Mouse (Mus musculus) cerebellum, postnatal 10 days (tissue): ENCODE measurements at regions not wholly inside any gene's neighbourhood (a gene's known extent, or its start where the extent isn't known, plus 50 kb on each side); places are given as distances from the start of the nearest gene placed in this dataset.

Source experiments
- DNase-seq, 2 experiments: peaks; one replicate each; pipeline ENCODE4 v3.0.0; 2021; ENCODE audit warnings: mixed read lengths in 2 of 2

DNA sequence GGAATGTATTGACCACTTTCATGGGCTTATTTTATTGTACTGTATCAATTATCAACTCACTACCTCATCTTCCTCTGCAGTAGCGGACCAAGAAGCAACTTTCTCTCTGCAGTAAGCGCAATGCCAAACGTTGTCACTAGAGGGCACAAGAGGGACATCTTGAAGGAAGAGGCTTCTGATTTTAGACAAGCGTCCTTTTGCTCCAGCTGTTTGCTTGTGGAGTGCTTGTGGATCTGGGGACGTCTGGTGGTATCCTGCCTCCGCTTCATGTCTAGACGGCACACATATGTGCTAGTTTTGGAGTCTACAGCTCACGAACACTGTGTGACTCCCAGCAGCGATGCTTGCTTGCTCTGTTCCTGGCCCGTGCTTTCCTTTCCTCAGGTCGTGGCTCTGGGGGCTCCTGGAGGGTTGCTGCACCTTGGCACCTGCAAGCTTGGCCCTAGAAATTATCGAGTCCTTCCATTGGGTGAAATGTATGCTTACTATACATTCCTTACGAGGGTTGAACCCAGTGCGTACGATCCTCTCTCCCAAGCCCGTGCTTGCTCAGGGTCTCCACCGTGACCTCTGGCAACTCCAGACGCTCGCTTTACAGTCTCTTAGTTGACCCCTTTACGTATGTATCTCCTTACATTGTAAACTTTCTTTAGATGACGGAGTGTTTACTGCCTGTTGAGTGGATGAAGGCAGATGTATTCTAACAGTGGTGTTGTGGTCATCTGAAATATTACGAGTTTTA, 92.2 kb upstream of the Kif2a start:
- peak; percentile 92 to 94 for DNase-seq

- no peak for DNase-seq
Observed at GRCm38 (mm10) chr13:107108045-107108444, 86.1 kb upstream of the Kif2a start.

DNA sequence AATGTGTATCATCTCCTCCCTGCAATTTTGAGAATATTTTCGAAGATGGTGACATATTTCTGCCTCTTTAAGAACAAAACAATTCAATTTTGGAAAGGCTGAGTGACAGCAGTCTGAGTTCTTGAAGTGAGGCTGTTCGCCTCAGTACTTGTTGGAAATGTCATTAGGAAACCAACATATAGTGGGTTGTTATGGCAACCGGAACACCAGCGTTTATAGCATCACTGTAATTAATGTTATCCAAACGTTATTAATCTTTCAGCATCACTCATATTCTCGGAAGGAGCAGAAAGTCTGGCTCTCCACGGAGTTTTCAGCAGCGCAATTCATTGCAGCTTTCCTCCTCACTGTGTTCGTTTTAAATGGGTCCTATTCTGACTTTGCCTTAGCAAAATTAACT, 85.6 kb upstream of the Kif2a start:
- no peak for DNase-seq

GRCm38 (mm10) chr13:107105510-107105909, 83.6 kb upstream of the Kif2a start:
- DNase-seq: peak; percentile 38 to 51

DNA sequence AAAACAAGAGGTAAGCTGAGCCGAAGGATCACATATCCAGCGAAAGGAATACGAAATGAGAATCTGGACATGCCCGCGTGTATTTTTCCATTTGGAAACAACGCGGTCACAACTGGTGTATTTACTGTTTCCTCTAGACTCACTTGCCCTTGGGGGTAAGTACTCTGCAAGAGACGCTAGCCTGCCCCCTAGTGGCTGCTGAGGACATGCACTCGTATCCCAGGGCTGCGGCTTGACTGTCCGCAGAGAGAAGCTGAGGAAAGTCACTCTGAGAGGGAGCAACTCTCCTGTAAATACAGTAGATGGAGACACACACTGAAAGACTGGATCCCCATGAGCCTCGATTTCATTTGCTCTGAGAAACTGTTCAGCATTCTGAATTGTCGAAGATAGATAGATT, 79.7 kb upstream of the Kif2a start:
- DNase-seq: peak; percentile 85 to 86

DNA sequence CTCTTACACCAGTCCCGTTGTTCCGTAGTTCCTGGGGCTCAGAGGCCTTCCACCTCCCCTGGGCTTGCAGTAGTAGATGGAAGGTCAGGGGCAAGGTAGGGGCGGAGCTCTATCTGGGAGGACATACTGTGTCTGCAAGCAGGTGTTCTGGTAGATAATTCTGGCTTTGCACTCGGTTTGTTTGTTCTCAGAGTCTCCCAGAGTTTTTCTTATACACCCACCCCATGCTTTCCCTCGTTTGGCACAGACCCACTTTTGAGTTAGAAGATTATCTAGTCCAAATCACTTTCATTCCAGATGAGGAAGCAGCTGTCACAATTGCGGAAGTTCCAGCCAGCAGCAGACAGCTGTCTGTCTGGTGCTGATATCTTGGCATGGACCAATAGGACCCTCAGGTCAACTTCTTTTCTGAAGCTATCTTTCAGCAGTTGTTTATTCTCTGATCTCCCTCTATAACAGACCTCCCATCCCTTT, 79.0 kb upstream of the Kif2a start:
- DNase-seq: no peak

- DNase-seq: peak in 1 of 2 experiments; percentile 9
Observed at GRCm38 (mm10) chr13:107100116-107100515, 78.2 kb upstream of the Kif2a start.

GRCm38 (mm10) chr13:107097005-107097404, 75.1 kb upstream of the Kif2a start:
- DNase-seq: no peak

DNA sequence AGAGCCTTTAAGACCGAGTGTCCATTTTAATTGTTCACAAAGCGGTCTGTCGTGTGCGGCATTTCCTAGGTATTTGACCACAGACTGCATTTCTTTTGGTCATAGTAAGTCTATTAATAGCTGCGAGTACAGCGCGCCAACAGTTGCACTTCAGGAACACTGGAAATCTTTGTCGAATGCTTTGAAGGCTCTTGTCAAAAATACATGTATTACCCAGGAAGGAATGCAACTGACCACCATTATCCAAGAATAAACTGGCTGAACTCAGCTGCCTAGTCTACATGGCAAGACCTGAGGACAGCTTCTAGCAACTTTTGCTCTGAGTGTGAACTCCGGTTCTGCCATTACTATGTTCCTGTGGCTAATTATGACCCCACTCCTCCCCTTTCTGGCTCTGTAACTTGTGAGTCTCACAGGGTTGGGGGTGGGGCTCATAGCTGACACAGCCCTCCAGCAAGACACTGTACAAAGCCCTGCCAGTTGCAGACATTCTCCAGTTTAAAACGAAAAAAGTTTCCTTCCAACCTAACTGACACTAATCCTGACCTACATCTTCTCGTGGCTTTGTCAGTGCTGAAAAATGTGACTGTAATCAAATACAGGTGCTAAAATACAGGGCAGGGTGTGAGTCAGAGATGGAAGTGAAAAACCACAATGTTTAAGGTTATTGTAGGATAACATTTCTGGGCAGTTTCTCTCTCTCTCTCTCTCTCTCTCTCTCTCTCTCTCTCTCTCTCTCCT, 73.2 kb upstream of the Kif2a start:
- no peak for DNase-seq

GRCm38 (mm10) chr13:107094487-107094886, 72.6 kb upstream of the Kif2a start:
- DNase-seq: no peak

GRCm38 (mm10) chr13:107093683-107094082, 71.8 kb upstream of the Kif2a start:
- no peak for DNase-seq

DNA sequence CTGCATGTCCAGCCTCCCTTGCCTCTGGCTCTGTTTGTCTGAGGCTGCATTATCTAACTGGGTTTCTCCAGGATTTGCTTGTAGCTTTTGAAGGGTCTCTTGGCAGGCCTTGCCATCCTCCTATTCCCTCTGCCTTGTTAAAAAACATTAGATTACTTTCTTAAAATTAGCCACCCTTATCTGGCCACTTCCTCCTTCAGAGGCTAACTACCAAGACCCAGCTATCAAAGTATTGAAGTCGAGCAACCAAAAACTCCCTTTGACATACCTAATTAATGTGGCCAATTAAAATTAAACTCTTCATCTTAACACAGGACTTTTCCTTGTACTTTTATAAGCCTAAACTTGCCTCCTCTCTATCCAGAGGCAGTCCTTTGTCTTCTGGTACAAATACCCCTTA, 66.3 kb upstream of the Kif2a start:
- DNase-seq: no peak

- no peak for DNase-seq
Observed at GRCm38 (mm10) chr13:107087355-107087754, 65.4 kb upstream of the Kif2a start.

GRCm38 (mm10) chr13:107078085-107078484, 56.2 kb upstream of the Kif2a start:
- no peak for DNase-seq

DNA sequence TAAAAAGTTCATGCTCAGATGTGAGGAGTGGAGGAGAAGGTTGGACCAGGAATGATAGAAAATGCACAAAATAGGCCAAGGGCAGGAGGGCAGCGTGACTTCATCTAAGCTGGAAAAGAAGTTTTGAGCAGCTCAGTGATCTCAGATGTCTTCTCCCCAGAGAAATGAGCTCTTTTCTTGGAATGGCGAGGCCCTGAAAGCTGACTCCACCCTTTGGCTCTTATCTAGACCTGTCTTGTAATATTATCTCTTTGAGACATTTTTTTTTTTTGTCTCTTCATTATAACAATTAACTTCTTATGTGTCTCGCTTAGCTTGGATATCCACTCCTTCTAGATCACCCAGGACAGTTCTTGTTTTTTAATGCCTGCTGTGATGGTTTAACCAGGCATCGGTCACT, 53.0 kb upstream of the Kif2a start:
- no peak for DNase-seq

DNA sequence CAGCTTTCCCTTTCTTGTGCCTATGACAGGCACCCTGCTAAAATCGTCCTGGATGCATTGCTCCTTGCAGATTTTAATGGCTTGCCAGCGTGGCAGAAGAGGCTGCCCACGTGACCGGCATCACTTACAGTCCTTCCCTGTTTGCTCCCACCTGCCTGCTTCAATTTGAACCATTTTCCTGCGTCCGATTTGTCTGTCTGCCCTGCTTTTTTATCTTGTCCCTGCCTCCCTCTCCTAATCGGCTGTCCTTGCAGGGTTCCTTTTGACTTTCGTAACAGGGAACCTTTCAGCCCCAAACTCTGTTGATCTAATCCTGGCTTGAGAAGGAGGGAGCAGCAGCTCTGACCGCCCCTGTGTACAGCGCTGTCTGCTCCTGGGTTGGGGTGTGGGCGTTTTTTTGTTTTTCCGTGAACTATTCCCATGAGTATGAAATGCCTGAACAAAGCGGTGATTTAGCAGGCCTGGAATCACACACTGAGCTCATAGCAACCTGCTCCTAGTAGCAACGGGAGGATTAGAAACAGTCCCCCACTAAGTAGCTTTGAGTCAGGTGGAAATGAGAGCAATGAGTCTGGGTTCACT, 51.2 kb upstream of the Kif2a start:
- DNase-seq: peak; percentile 49 to 50

DNA sequence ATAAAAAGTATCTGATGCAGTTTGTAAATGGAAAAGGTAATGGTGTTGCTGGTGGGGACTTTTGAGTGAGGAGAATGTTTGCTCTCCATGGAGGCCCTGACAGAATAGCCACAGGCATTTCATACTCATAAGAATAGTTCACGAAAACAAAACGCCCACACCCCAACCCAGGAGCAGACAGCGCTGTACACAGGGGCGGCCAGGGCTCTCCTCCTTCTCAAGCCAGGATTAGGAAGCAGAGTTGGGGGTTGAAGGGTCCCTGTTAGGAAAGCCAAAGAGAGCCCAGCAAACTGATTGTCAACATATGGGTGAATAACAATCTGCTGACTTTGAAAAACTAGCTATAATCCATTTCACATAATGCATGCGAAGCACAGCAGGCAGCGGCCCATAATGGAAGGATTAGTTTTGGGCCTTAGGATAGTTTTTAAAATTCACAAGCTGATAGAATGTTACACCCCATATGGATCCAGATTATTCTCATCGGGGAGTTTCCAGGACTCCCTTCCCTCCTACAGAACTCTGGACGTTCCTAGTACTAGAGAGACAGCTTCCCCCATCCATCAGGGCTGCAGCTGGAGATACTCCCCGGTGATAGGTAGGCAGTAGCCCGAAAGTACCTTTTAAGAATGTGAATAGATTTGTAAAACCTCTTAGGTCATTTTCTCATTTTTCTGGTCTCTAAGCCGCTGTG, 50.6 kb upstream of the Kif2a start:
- no peak for DNase-seq
